Mouse (Mus musculus) heart, postnatal 0 days (tissue): Measurements from ENCODE around the gene Ppp1r8.

Experiments used
- CTCF ChIP-seq: IDR thresholded peaks from 2 replicates; pipeline ENCODE4 v1.5.1; 2016; ENCODE audit warnings: antibody characterized with exemption, control low read depth, low read depth
- EP300 ChIP-seq: IDR thresholded peaks from 2 replicates; pipeline ENCODE4 v1.6.1; 2016; ENCODE audit warnings: antibody characterized with exemption, low read depth

- TF ChIP-seq CTCF (no peak), EP300 (no peak)
Measured at GRCm38 (mm10) chr4:132863012-132863411, 20.0 kb upstream of the Ppp1r8 start.
